Mouse (Mus musculus) erythroblast, embryonic 14.5 days (primary cell): ENCODE measurements around the gene Ipcef1.
"Not testable (repeated sequence)": the region's sequence is repeated elsewhere in the genome, so short reads cannot be mapped to it uniquely, and the experiment has no call there.

Source experiments
- GATA1 ChIP-seq: IDR thresholded peaks from 2 replicates; pipeline ENCODE4 v1.6.1; 2012; ENCODE audit warnings: low read length, inconsistent platforms, mixed read lengths
- TAL1 ChIP-seq: IDR thresholded peaks from 3 replicates; pipeline ENCODE4 v1.6.1; 2012; ENCODE audit warnings: low read length, inconsistent platforms, mixed read lengths

DNA sequence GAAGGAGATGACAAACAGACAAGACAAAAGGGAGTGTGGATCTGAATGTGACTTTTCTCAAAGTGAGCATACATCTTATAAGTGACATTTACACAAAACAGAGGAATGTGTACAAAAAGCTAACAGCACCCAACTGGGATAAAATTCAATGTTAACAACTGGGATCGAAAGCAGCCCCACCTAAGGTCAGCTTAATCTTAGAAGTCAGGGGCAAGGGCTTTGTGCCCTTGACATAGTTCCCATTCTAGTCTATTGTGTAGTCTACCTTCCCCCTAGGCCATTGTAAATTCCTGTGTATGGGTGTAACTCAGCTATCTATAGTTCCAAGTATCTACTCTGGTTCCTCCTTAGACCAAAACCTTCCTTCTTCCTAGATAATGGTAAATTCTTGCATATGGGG, 170.2 kb downstream of the Ipcef1 start:
- not testable (repeated sequence) for TF ChIP-seq TAL1, GATA1
